Mouse (Mus musculus) liver, embryonic 11.5 days (tissue): Measurements from ENCODE around the gene Prkacb. TPM values are rescaled to one million over a fixed set of nuclear protein-coding genes. Genes with fewer than 3 reads are reported as not detected.
A peak's percentile ranks its signal among the peaks of the same experiment; 100 is the strongest.

Source experiments
- ATAC-seq: fragments of 200-750 bp; cut with Nextera tagmentation; replicated peaks from 2 replicates; pipeline ENCODE4 v1.8.0; 2017; ENCODE audit warnings: moderate number of reproducible peaks, mild to moderate bottlenecking, moderate TSS enrichment, moderate library complexity; ENCODE audit not compliant: low FRiP score
- DNase-seq: peaks from one replicate; pipeline ENCODE4 v3.0.0-alpha.2; 2017; ENCODE audit warnings: low spot score
- H3K27ac ChIP-seq: fragments of 300-500 bp; sonication (generic); 2 replicates; pipeline ENCODE4 v1.5.1; 2014; ENCODE audit warnings: mild to moderate bottlenecking, low read depth, low read length, control low read depth
- H3K27me3 ChIP-seq: fragments of 300-500 bp; sonication (generic); replicated peaks from 2 replicates; pipeline ENCODE4 v1.6.1; 2014; ENCODE audit warnings: low read length, mixed read lengths; ENCODE audit not compliant: control insufficient read depth, insufficient read depth
- H3K36me3 ChIP-seq: fragments of 300-500 bp; sonication (generic); 2 replicates; pipeline ENCODE4 v1.6.1; 2014; ENCODE audit warnings: mild to moderate bottlenecking, low read length, moderate library complexity, mixed read lengths; ENCODE audit not compliant: control insufficient read depth, insufficient read depth
- H3K4me1 ChIP-seq: fragments of 300-500 bp; sonication (generic); replicated peaks from 2 replicates; pipeline ENCODE4 v1.6.1; 2014; ENCODE audit warnings: low read length, mixed read lengths; ENCODE audit not compliant: control insufficient read depth, insufficient read depth
- H3K4me2 ChIP-seq: fragments of 300-500 bp; sonication (generic); 2 replicates; pipeline ENCODE4 v1.6.1; 2014; ENCODE audit warnings: mild to moderate bottlenecking, control low read depth, moderate library complexity
- H3K4me3 ChIP-seq: fragments of 300-500 bp; sonication (generic); 2 replicates; pipeline ENCODE4 v1.5.1; 2014; ENCODE audit warnings: low read depth, low read length, control low read depth
- H3K9ac ChIP-seq: fragments of 300-500 bp; sonication (generic); 2 replicates; pipeline ENCODE4 v1.6.1; 2014; ENCODE audit warnings: low read depth, low read length, control low read depth
- H3K9me3 ChIP-seq: fragments of 300-500 bp; sonication (generic); 2 replicates; pipeline ENCODE4 v1.6.1; 2016; ENCODE audit warnings: low read length, inconsistent platforms, mixed read lengths; ENCODE audit not compliant: control insufficient read depth
- WGBS: fragments of 180-500 bp; shearing (Covaris S2); extraction: QIAGEN DNeasy Blood & Tissue Kit; methylation state at CpG from one replicate; pipeline ENCODE4 v1.1.7; 2014; 5-methylcytosine and 5-hydroxymethylcytosine counted together
- polyA plus RNA-seq: library from polyadenylated mRNA; unstranded; fragments of >200 nt; fragmentation: Nextera tagmentation; extraction: Ambion mirVana; gene quantifications from 2 replicates; pipeline ENCODE4 v1.2.1, GENCODE M21; 2014

Gene Prkacb
- polyA plus RNA-seq = 38.6 and 40.2 TPM in 2 replicates

DNA sequence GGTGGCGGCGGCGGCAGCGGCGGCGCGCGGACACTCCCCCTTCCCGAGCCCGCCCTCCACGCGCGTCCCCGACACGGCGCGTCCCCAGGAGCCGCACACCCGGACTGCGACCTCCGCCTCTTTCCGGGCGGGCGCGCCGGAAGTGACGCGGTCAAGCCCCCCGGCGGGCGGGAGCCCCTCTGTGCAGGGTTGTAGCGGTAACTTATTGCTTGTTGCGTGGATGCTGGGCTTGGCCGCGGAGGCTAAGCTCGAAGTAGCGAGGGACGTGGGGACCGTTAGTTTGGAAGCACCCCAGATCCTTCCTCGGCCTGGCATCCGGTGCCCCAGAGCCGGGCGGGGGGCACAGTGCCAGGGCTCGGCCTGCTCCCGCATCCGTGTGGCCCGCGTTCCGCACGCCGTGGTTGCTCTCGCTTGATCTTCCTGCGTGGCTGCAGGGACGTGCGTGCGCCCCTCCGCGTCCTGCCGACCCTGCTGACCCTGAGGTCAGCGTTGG lies at the start of gene Prkacb:
Prkacb (minus strand) TSS at position 90 of the 493 bp plus-strand sequence.
- Histone ChIP-seq H3K4me3 (peak within 1 kb of the TSS; percentile 76), H3K27ac (peak within 1 kb of the TSS; percentile 67), H3K27me3 (no peaks in the 10 kb centered on the region), H3K4me1 (no peaks in the 10 kb centered on the region), H3K9ac (peak within 1 kb of the TSS; percentile 84), H3K36me3 (no peaks in the 10 kb centered on the region), H3K9me3 (no peaks in the 10 kb centered on the region), H3K4me2 (peak within 1 kb of the TSS; percentile 65)
- WGBS = under 1% methylated on average over 57 of the region's 60 CpGs
- ATAC-seq (peak; percentile 90), DNase-seq (peak; percentile 92)

DNA sequence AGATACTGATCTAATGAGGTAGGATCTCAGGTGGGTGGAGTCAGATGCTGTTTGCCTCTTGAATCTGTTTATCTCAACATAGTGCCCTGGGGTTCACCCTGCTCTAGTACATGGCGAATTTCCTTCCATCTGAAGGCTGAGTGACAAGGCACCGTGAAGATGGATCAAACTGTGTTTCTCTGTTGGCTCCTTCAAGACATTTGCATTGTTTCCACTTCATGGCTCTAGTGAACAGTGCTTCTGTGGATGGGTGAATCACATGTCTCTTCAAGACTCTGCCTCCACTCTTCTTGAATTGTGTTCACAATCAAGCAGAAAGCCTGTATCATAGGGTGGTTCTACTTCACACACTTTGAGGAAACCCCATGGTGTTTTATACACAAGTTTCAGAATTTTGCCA lies 47.5 kb upstream of the Prkacb start:
- no peaks in the 10 kb centered on the region for H3K4me1 ChIP-seq
- DNase-seq (no peak), ATAC-seq (no peak)
- no peak overlapping the region for H3K9ac ChIP-seq
- no peaks in the 10 kb centered on the region for H3K36me3 ChIP-seq
- H3K9me3 ChIP-seq = no peaks in the 10 kb centered on the region
- no peak overlapping the region for H3K27ac ChIP-seq
- H3K4me2 ChIP-seq = no peak overlapping the region
- H3K27me3 ChIP-seq = no peaks in the 10 kb centered on the region
- WGBS = 86% methylated on average over 2 of the region's 2 CpGs
- no peak overlapping the region for H3K4me3 ChIP-seq

DNA sequence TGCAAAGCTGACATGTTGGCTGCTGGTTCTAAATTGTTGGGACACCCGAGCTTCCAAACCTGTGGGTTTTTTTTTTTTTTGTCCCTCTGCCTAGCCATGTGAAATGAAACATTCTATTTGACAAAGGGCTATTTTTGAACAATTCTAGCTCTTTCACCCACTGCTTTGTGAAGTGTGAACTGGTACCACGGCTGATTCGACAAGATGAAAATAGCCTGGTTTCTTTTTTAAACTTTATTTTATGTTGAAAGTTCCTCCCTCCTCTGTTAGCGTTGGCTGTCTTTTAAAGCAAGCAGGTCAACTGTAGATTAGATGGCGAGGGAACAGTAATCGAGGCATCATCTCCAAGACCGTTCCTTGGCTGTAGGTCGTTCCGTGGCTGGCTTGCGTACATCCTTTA lies 44.6 kb upstream of the Prkacb start:
- H3K9me3 ChIP-seq = no peaks in the 10 kb centered on the region
- DNase-seq = no peak
- no peak for ATAC-seq
- H3K36me3 ChIP-seq = no peaks in the 10 kb centered on the region
- peaks cover 7% of the 10 kb centered on the region; the same call in 1 of the 2 replicates for H3K27me3 ChIP-seq
- H3K4me3 ChIP-seq = no peak overlapping the region
- H3K4me1 ChIP-seq = 0 out of 2 replicates have a peak, but pooled peaks cover 3% of the 10 kb centered on the region
- no peak overlapping the region for H3K27ac ChIP-seq
- H3K4me2 ChIP-seq = no peak overlapping the region
- H3K9ac ChIP-seq = no peak overlapping the region
- WGBS = 81% methylated on average over 10 of the region's 10 CpGs

DNA sequence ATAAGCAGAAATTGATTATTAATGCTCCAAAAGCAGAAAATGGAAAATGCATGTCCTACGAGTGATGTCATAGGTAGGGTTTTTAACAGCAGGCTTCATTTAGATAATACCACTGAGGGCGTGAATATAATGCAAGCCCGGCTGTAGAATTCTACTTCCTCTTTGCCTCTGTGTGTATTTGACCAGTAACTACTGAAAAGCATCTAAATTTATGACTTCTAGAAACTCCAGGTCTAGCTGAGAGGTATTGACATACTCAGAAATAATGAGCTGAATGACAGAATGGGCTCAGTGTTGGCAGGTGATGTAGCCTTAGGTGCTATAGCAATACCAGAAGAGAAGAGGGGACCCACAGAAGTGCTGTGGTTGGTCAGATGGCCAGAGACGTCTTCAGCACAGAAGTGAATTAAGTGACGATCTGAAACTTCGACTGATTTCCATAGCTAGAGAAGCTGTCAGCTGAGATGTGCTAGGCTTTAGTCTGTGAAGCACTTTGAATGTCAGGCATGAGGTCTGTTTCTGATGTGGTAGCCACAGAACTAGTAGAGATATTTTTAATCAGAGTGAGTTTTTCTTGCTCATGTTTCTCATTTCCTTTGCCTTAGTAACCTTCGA lies 41.8 kb upstream of the Prkacb start:
- Histone ChIP-seq H3K4me1 (0 out of 2 replicates have a peak, but pooled peaks cover 3% of the 10 kb centered on the region), H3K4me2 (no peak overlapping the region), H3K9ac (no peak overlapping the region), H3K4me3 (no peak overlapping the region), H3K27ac (no peak overlapping the region), H3K9me3 (no peaks in the 10 kb centered on the region), H3K27me3 (peaks cover 8% of the 10 kb centered on the region; the same call in 1 of the 2 replicates), H3K36me3 (no peaks in the 10 kb centered on the region)
- no peak for ATAC-seq
- DNase-seq = no peak
- WGBS = 67% methylated on average over 7 of the region's 7 CpGs

DNA sequence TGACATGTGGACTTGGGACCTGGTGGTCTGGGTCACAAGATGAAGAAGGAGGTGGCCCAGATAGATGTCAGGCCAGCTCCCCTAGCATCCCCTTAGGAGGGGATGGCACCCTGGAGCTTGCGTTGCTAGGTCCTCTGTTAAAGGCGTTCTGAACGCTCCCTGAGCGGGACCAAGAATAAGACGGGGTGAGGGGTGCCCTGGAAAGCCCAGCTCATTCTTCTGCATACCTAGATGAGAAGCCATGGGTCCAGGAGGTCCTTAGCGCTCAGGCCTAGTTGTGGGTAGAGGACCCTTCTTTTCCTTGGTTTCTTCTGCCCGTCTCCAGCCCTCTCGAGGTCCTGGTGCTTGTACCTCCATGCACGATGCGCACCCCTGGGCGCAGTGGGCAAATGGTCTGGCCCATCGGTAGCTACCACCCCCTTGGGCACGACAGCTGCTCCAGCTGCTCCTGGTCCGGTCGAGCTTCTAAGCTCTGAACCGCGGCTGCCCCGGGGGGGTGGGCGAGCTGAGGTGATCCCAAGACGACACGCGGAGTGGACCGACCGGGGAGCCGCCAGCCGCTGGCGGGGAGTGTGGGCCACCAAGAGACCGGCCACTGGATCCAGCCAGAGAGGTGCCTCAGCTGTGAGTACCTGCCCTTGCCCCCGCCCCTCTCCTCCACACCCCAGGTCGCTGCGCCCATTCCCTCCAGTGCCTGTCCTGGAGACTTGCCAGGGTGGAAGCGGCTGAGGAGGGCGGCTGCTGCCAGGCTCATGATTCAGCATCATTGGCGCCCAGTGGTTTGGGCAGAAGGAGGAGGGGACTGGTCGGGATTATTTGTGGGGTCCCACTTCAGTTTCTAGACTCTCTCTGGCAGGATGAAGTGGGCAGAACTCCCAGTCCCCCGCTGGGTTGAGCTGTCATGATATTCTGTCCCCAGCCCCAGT lies 39.4 kb upstream of the Prkacb start, which contains the start of gene Ttll7:
Ttll7 (plus strand) TSS at position 402 of the 926 bp plus-strand sequence.
- Histone ChIP-seq H3K9me3 (no peaks in the 10 kb centered on the region), H3K4me2 (peak within 1 kb of the TSS; percentile 76), H3K27ac (no peak within 1 kb of the TSS), H3K36me3 (no peaks in the 10 kb centered on the region), H3K4me1 (0 out of 2 replicates have a peak, but pooled peaks cover 3% of the 10 kb centered on the region), H3K4me3 (peak within 1 kb of the TSS; percentile 56), H3K27me3 (peaks cover 8% of the 10 kb centered on the region; the same call in 1 of the 2 replicates), H3K9ac (peak within 1 kb of the TSS; percentile 54)
- 3% methylated on average over 36 of the region's 36 CpGs for WGBS
- ATAC-seq = peak; percentile 85
- peak; percentile 80 for DNase-seq

DNA sequence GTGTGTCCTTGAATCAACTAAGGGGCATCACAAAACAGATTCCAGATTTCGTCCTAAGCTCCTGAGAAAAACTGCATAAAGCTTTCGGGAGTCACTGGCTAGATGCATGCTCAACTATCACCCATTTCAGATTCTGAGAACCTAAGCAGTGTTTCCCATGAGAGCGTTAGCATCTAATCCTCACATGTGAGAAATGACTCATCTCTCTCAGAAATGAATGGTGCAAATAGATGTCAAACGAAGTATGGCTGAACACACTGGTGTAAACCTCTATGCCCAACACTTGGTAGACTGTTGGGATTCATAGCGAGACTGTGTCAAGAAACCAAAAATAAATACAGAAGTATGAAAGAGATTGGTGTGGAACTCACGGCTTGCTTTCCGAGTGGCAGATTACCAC lies 36.6 kb upstream of the Prkacb start:
- Histone ChIP-seq H3K4me1 (0 out of 2 replicates have a peak, but pooled peaks cover 3% of the 10 kb centered on the region), H3K9ac (no peak overlapping the region), H3K9me3 (no peaks in the 10 kb centered on the region), H3K27ac (no peak overlapping the region), H3K4me2 (no peak overlapping the region), H3K4me3 (no peak overlapping the region), H3K36me3 (no peaks in the 10 kb centered on the region), H3K27me3 (peaks cover 8% of the 10 kb centered on the region; the same call in 1 of the 2 replicates)
- WGBS = 85% methylated on average over 7 of the region's 7 CpGs
- DNase-seq = no peak
- no peak for ATAC-seq

DNA sequence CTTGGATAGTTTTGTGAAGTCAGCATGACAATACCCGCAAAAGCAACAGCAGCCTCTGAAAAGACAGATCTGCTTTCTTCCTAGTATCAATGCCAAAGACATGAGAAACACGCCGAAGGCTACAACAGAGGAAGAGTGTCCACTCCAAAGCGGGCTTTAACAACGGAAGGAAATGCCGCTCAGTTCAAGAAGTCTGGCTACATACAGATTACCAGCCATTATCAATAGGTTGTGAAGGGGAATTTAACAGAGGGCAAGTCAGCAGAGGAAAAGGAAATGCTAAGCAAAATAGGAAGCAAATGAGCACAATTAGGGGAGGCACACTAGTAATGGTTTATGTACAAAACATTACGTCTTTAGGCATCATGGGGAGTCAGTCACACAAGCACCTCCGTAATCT lies 35.3 kb upstream of the Prkacb start:
- Histone ChIP-seq H3K4me1 (0 out of 2 replicates have a peak, but pooled peaks cover 3% of the 10 kb centered on the region), H3K9me3 (no peaks in the 10 kb centered on the region), H3K4me3 (no peak overlapping the region), H3K27ac (no peak overlapping the region), H3K36me3 (no peaks in the 10 kb centered on the region), H3K27me3 (peaks cover 4% of the 10 kb centered on the region; the same call in 1 of the 2 replicates), H3K4me2 (no peak overlapping the region), H3K9ac (no peak overlapping the region)
- no peak for DNase-seq
- no peak for ATAC-seq
- WGBS = 74% methylated on average over 8 of the region's 8 CpGs

DNA sequence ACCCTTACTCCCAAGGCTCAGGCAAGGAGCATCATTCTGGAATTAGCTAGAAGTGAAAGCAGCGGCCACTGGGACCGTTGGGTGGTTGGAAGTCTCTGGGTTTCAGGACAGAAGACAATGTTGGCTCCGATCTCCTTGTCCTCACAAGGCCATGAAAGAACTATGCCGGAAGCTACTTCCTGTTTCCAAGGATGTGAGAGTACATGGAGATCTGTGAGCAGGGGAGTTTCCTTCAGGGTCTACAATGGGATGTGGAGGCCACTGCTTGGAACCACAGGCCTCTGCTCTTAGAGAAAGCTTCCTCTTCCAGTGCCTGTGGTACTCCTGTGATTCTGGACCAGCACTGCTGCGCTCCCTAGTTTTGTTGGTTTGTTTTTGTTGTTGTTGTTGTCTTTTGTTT lies 33.4 kb upstream of the Prkacb start:
- Histone ChIP-seq H3K4me3 (no peak overlapping the region), H3K4me1 (no peaks in the 10 kb centered on the region), H3K9ac (no peak overlapping the region), H3K27me3 (no peaks in the 10 kb centered on the region), H3K36me3 (no peaks in the 10 kb centered on the region), H3K9me3 (no peaks in the 10 kb centered on the region), H3K4me2 (no peak overlapping the region), H3K27ac (no peak overlapping the region)
- 79% methylated on average over 5 of the region's 5 CpGs for WGBS
- no peak for ATAC-seq
- DNase-seq = no peak
